Mouse (Mus musculus) hindbrain, embryonic 11.5 days (tissue): ENCODE results near the gene Olfr639. TPM values are rescaled to one million over a fixed set of nuclear protein-coding genes. Genes with fewer than 3 reads are reported as not detected.

Experiments
- ATAC-seq: fragments of 200-750 bp; cut with Nextera tagmentation; 2 replicates; pipeline ENCODE4 v1.8.0; 2017; ENCODE audit warnings: mild to moderate bottlenecking, moderate TSS enrichment, moderate library complexity; ENCODE audit not compliant: low FRiP score
- DNase-seq: peaks from one replicate; pipeline ENCODE4 v3.0.0-alpha.2; 2015; ENCODE audit warnings: low spot score
- H3K27ac ChIP-seq: fragments of 300-500 bp; sonication (generic); 2 replicates; pipeline ENCODE4 v1.5.1; 2014; ENCODE audit warnings: mild to moderate bottlenecking, low read depth, low read length
- H3K27me3 ChIP-seq: fragments of 300-500 bp; sonication (generic); 2 replicates; pipeline ENCODE4 v1.6.1; 2014; ENCODE audit warnings: mild to moderate bottlenecking, low read length, moderate library complexity, mixed read lengths; ENCODE audit not compliant: control insufficient read depth, insufficient read depth
- H3K36me3 ChIP-seq: fragments of 300-500 bp; sonication (generic); 2 replicates; pipeline ENCODE4 v1.6.1; 2014; ENCODE audit warnings: mild to moderate bottlenecking, low read length, moderate library complexity, mixed read lengths; ENCODE audit not compliant: control insufficient read depth, insufficient read depth
- H3K4me1 ChIP-seq: fragments of 300-500 bp; sonication (generic); replicated peaks from 2 replicates; pipeline ENCODE4 v1.6.1; 2014; ENCODE audit warnings: low read length, mixed read lengths; ENCODE audit not compliant: control insufficient read depth, insufficient read depth
- H3K4me2 ChIP-seq: fragments of 300-500 bp; sonication (generic); replicated peaks from 2 replicates; pipeline ENCODE4 v1.6.1; 2014; ENCODE audit warnings: mild to moderate bottlenecking, low read depth, low read length
- H3K4me3 ChIP-seq: fragments of 300-500 bp; sonication (generic); 2 replicates; pipeline ENCODE4 v1.5.1; 2014; ENCODE audit warnings: low read depth, low read length
- H3K9ac ChIP-seq: fragments of 300-500 bp; sonication (generic); 2 replicates; pipeline ENCODE4 v1.6.1; 2014; ENCODE audit warnings: low read depth, low read length
- H3K9me3 ChIP-seq: fragments of 300-500 bp; sonication (generic); 2 replicates; pipeline ENCODE4 v1.6.1; 2016; ENCODE audit warnings: low read length; ENCODE audit not compliant: control insufficient read depth
- WGBS: fragments of 180-500 bp; shearing (Covaris S2); extraction: QIAGEN DNeasy Blood & Tissue Kit; methylation state at CpG from one replicate; pipeline ENCODE4 v1.1.7; 2014; 5-methylcytosine and 5-hydroxymethylcytosine counted together
- polyA plus RNA-seq: library from polyadenylated mRNA; unstranded; fragments of >200 nt; fragmentation: Nextera tagmentation; extraction: Ambion mirVana; gene quantifications from 2 replicates; pipeline ENCODE4 v1.2.1, GENCODE M21; 2014

The Olfr639 gene
- polyA plus RNA-seq = 0.05 TPM in 1 of 2 replicates, not detected in the other

DNA sequence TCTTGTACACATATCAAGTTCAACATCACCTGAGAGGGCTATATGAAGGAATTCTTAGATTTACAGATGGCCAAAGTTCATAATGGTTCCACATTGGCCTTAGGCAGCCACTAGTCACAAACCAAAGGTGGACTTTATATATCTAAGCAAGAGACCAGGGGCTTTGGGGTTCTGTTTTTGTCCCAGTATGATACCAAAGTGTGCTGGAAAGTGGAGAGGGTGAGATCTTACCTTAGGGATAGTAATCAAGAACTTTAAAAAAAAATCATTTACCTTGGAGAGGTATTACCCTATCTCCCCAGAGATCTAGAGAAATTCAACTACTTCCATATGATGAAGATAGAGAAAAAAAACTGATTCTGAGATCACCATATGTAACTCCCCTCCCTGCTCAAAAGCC, at the start of gene Olfr639:
Gene Olfr639, minus strand, starts transcription at position 101 of the 400 bp plus-strand sequence.
- H3K4me1 ChIP-seq = no peaks in the 10 kb centered on the region

GRCm38 (mm10) chr7:104061345-104061744, 44.2 kb upstream of the Olfr639 start, which contains the start of gene 4930516K23Rik:
Gene 4930516K23Rik (minus strand): TSS chr7:104061445.
- H3K4me1 ChIP-seq = no peaks in the 10 kb centered on the region
- no peaks in the 10 kb centered on the region for H3K27me3 ChIP-seq
- 63% methylated on average over 2 of the region's 2 CpGs for WGBS
- no peak within 1 kb of the TSS for H3K4me2 ChIP-seq
- no peaks in the 10 kb centered on the region for H3K9me3 ChIP-seq
- H3K27ac ChIP-seq = no peak within 1 kb of the TSS
- ATAC-seq = no peak
- H3K4me3 ChIP-seq = no peak within 1 kb of the TSS
- H3K36me3 ChIP-seq = no peaks in the 10 kb centered on the region
- DNase-seq = no peak
- H3K9ac ChIP-seq = no peak within 1 kb of the TSS

More for the DNA sequence above, at the start of gene Olfr639:
- no peak within 1 kb of the TSS for H3K4me2 ChIP-seq
- no peak within 1 kb of the TSS for H3K9ac ChIP-seq
- DNase-seq = no peak
- ATAC-seq = no peak
- no peak within 1 kb of the TSS for H3K4me3 ChIP-seq
- no peak within 1 kb of the TSS for H3K27ac ChIP-seq
- H3K27me3 ChIP-seq = no peaks in the 10 kb centered on the region
- H3K36me3 ChIP-seq = no peaks in the 10 kb centered on the region
- no peaks in the 10 kb centered on the region for H3K9me3 ChIP-seq

DNA sequence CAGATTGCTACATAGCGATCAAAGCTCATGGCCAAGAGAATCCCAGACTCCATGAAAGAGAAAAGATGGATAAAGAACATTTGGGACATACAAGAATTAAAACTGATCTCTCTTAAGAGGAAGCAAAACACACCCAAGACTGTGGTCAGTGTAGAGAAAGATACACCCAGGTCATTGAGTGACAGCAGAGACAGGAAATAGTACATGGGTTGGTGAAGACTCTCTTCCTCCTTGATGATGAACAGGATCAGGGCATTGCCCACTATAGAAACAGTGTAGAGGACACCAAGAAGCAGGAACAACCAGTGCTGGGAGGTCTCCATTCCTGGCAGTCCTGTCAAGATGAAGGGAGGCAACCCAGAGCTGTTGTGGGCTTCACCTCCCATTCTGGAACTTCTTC, 42.1 kb upstream of the Olfr639 start:
- no peak overlapping the region for H3K4me2 ChIP-seq
- no peaks in the 10 kb centered on the region for H3K36me3 ChIP-seq
- no peaks in the 10 kb centered on the region for H3K9me3 ChIP-seq
- H3K9ac ChIP-seq = no peak overlapping the region
- no peaks in the 10 kb centered on the region for H3K27me3 ChIP-seq
- no peaks in the 10 kb centered on the region for H3K4me1 ChIP-seq
- no peak for DNase-seq
- H3K4me3 ChIP-seq = no peak overlapping the region
- no peak overlapping the region for H3K27ac ChIP-seq
- 96% methylated on average over 1 of the region's 1 CpGs for WGBS
- no peak for ATAC-seq

- H3K4me1 ChIP-seq = no peaks in the 10 kb centered on the region
- no peak within 1 kb of the TSS for H3K4me3 ChIP-seq
- H3K9ac ChIP-seq = no peak within 1 kb of the TSS
- H3K36me3 ChIP-seq = no peaks in the 10 kb centered on the region
- no peak within 1 kb of the TSS for H3K27ac ChIP-seq
- no peak for DNase-seq
- H3K27me3 ChIP-seq = no peaks in the 10 kb centered on the region
- ATAC-seq = no peak
- H3K9me3 ChIP-seq = no peaks in the 10 kb centered on the region
- WGBS = 70% methylated on average over 1 of the region's 1 CpGs
- H3K4me2 ChIP-seq = no peak within 1 kb of the TSS
Measured at GRCm38 (mm10) chr7:104052566-104052965, 35.5 kb upstream of the Olfr639 start, which contains the start of gene Olfr642. Gene Olfr642 (minus strand): TSS chr7:104052666.

DNA sequence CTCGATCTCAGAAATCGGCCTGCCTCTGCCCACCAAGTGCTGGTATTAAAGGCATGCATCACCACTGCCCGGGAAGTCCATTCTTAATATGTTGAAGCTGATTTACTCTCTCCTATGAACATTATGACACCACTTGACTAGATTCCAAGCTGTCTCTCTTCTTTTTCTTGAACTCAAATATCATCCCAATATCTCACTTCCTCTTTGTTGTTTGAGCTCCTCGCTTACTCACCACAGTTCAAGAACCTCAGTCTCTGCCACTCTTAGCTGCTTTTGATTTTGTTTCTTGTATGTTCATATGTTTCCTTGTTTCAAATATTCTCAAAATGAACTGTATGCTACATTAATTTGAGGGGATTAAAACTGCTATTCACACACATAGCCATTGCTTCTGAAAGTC, 33.6 kb upstream of the Olfr639 start:
- H3K9me3 ChIP-seq = no peaks in the 10 kb centered on the region
- no peak overlapping the region for H3K4me2 ChIP-seq
- H3K27me3 ChIP-seq = no peaks in the 10 kb centered on the region
- H3K36me3 ChIP-seq = no peaks in the 10 kb centered on the region
- 89% methylated on average over 4 of the region's 4 CpGs for WGBS
- H3K9ac ChIP-seq = no peak overlapping the region
- no peak for DNase-seq
- H3K4me3 ChIP-seq = no peak overlapping the region
- H3K27ac ChIP-seq = no peak overlapping the region
- no peaks in the 10 kb centered on the region for H3K4me1 ChIP-seq
- no peak for ATAC-seq

DNA sequence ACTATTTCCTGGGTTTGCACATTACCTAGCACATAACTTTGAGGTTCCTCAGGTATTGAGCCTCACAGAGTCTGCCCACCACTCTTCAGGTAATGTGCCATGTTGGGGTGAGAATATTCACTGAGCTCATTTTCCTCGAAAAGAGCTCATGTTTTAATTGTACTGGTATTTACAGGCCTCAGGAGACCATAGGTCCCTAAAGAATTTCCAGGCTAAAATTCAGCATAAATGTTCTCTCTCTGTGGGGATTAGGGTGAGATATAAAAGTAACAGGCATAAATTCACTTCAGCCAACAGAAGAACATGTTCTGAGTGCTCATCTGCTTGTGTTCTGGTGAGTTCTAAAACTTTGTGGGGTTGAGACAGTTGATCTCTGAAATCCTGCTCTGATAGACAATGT, 18.0 kb upstream of the Olfr639 start, which contains the start of gene Olfr641:
Gene Olfr641, plus strand, starts transcription at position 301 of the 400 bp plus-strand sequence.
- no peak within 1 kb of the TSS for H3K27ac ChIP-seq
- H3K4me3 ChIP-seq = no peak within 1 kb of the TSS
- no peak within 1 kb of the TSS for H3K9ac ChIP-seq
- H3K4me2 ChIP-seq = no peak within 1 kb of the TSS
- ATAC-seq (no peak), DNase-seq (no peak)
- WGBS = 74% methylated on average over 1 of the region's 1 CpGs
- H3K27me3 ChIP-seq = no peaks in the 10 kb centered on the region
- no peaks in the 10 kb centered on the region for H3K36me3 ChIP-seq
- no peaks in the 10 kb centered on the region for H3K4me1 ChIP-seq
- H3K9me3 ChIP-seq = no peaks in the 10 kb centered on the region

DNA sequence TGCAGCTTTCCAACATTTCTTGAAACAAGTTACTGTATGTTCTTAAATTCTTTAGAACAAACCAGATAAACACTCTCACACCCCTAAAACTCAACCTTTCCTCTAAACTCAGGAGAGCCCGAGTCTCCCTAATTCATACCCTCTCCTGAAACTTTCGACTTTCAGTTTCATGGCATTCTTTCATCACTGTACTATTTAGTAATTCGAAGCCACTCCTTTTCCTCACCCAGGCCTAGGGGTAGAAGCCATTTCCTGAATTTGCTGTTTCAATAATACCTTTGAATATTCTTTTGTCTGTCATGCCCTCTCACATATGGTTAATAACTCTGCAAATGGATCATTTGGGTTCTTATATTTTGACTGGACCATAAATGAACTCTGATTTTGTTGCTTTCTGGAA, 9.9 kb upstream of the Olfr639 start:
- Histone ChIP-seq H3K9ac (no peak overlapping the region), H3K9me3 (no peaks in the 10 kb centered on the region), H3K4me3 (no peak overlapping the region), H3K4me1 (no peaks in the 10 kb centered on the region), H3K36me3 (no peaks in the 10 kb centered on the region), H3K27ac (no peak overlapping the region), H3K4me2 (no peak overlapping the region), H3K27me3 (no peaks in the 10 kb centered on the region)
- ATAC-seq (no peak), DNase-seq (no peak)
- WGBS = 81% methylated on average over 3 of the region's 3 CpGs

DNA sequence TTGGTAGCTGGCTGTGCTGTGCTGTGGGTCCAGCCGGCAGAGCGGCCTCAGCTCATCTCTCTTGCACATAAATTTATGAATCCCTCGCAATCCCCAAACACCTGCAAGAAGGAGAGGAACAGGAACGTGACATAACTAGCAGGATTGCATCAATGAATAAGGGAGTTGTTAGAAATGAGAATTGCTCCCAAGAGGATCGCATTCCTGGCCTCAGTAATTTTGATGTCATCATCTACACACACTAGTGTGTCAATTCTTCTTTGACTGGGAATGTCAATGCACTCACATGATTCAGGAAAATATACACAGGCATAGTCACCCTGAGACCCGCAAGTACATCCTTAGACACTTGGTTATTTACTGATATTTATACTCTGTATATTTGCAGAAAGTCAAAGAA, 8.4 kb upstream of the Olfr639 start, which contains the start of gene Olfr640:
Gene Olfr640, minus strand, starts transcription at position 101 of the 400 bp plus-strand sequence.
- no peak within 1 kb of the TSS for H3K27ac ChIP-seq
- H3K4me1 ChIP-seq = no peaks in the 10 kb centered on the region
- no peak for DNase-seq
- no peaks in the 10 kb centered on the region for H3K36me3 ChIP-seq
- H3K9me3 ChIP-seq = no peaks in the 10 kb centered on the region
- no peak for ATAC-seq
- no peak within 1 kb of the TSS for H3K4me3 ChIP-seq
- 86% methylated on average over 6 of the region's 6 CpGs for WGBS
- H3K4me2 ChIP-seq = no peak within 1 kb of the TSS
- no peaks in the 10 kb centered on the region for H3K27me3 ChIP-seq
- H3K9ac ChIP-seq = no peak within 1 kb of the TSS

DNA sequence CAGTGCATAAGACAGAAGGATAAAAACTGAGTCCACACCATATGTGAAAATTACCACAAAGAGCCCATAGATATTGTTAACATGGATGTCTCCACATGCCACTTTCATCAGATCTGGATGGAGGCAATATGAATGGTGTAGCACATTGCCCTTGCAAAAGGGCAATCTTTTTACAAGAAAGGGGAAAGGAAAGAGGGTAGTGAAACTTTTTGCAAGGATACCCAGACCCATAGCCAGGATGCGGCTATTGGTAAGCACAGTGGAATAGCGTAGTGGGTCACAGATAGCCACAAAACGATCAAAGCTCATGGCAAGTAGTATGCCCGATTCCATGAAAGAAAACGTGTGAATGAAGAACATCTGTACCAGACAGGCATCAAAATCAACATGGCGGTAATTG, 4.5 kb upstream of the Olfr639 start:
- H3K9ac ChIP-seq = no peak overlapping the region
- ATAC-seq (no peak), DNase-seq (no peak)
- no peaks in the 10 kb centered on the region for H3K36me3 ChIP-seq
- no peak overlapping the region for H3K27ac ChIP-seq
- H3K27me3 ChIP-seq = no peaks in the 10 kb centered on the region
- no peak overlapping the region for H3K4me3 ChIP-seq
- no peaks in the 10 kb centered on the region for H3K4me1 ChIP-seq
- no peak overlapping the region for H3K4me2 ChIP-seq
- WGBS = 93% methylated on average over 6 of the region's 6 CpGs
- H3K9me3 ChIP-seq = no peaks in the 10 kb centered on the region
